Mouse (Mus musculus): ENCODE data around the gene Ccdc34. TPM values are rescaled to one million over a fixed set of nuclear protein-coding genes. Genes with fewer than 3 reads are reported as not detected.

The Ccdc34 gene
- total and polyA plus RNA-seq, 3 experiments: 17.2 to 44.6 (median 22.4) TPM

DNA sequence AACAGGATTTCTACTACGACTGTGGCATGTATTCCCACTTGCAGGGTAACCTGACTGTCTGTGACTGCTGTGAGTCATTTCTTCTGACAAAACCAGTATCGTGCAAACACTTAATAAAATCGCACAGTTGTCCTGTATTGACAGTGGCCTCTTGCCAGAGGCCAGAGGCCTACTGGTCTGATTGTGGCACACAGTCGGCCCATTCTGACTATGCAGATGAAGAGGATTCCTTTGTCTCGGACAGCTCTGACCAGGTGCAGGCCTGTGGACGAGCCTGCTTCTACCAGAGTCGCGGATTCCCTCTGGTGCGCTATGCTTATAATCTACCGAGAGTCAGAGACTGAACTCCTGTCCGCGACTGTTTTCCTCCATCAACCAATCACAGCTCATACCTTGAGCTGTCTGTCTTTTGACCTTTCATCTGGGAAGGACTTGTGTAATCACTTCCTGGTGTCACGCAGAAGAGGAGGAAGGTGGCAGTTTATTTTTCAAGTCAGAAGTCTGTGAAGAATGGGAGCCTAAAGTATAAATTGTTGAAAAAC is 5.4 kb upstream of the Ccdc34 start:
- no peak overlapping the region for H3K4me2 ChIP-seq (ENCODE audit: insufficient read depth, low read depth, poor library complexity, severe bottlenecking)
- no peaks in the 10 kb centered on the region for H3K27me3 ChIP-seq (replicated peaks)
- H3K36me3 ChIP-seq (replicated peaks in 1 of 2; ENCODE audit: control insufficient read depth in 1 of 2, insufficient read depth in 1 of 2, low read length in 1 of 2): peaks cover 0 to 33% of the 10 kb centered on the region in 2 experiments
- TF ChIP-seq ETS1 (conservative IDR thresholded peaks at IDR 0.05; ENCODE audit: low read depth, low read length): no peak
- no peak for TF ChIP-seq NELFE (IDR thresholded peaks at IDR 0.05; ENCODE audit: low read depth, low read length)
- no peak for TF ChIP-seq ZNF384 (IDR thresholded peaks at IDR 0.05; ENCODE audit: low read depth, low read length)
- no peak for TF ChIP-seq SIN3A (IDR thresholded peaks at IDR 0.05; ENCODE audit: low read length)
- TF ChIP-seq MAX (IDR thresholded peaks at IDR 0.05; ENCODE audit: low read length): no peak
- no peak for TF ChIP-seq GABPA (IDR thresholded peaks at IDR 0.05; ENCODE audit: insufficient replicate concordance, low read depth, low read length)
- no peak for TF ChIP-seq USF2 (conservative IDR thresholded peaks at IDR 0.05; ENCODE audit: low read depth, low read length)
- TF ChIP-seq RAD21 (IDR thresholded peaks at IDR 0.05; ENCODE audit: low read depth, low read length): no peak
- TF ChIP-seq ELF1 (IDR thresholded peaks at IDR 0.05; ENCODE audit: low read depth, low read length): no peak
- no peak for TF ChIP-seq PAX5 (IDR thresholded peaks at IDR 0.05; ENCODE audit: low read length)
- TF ChIP-seq KAT2A (IDR thresholded peaks at IDR 0.05; ENCODE audit: insufficient replicate concordance, low read length): no peak
- TF ChIP-seq IRF4 (IDR thresholded peaks at IDR 0.05; ENCODE audit: low read depth, low read length): no peak
- TF ChIP-seq ZC3H11A (IDR thresholded peaks at IDR 0.05; ENCODE audit: low read depth, low read length): no peak
- TF ChIP-seq MAZ (IDR thresholded peaks at IDR 0.05; ENCODE audit: low read depth, low read length): no peak
- no peak for TF ChIP-seq JUND (conservative IDR thresholded peaks at IDR 0.05; ENCODE audit: low read depth, low read length)
- no peak for TF ChIP-seq HCFC1 (IDR thresholded peaks at IDR 0.05; ENCODE audit: low read depth, low read length)
- TF ChIP-seq BHLHE40 (IDR thresholded peaks at IDR 0.05; ENCODE audit: low read depth, low read length): no peak
- no peak for TF ChIP-seq TCF12 (IDR thresholded peaks at IDR 0.05; ENCODE audit: low read depth, low read length)
- dilution Hi-C loops (cut with MboI; ENCODE audit: extremely low pct_ligation_motif_present, extremely low pct_unique_long_range_greater_than_20kb, low sequenced_read_pairs) (no loop called here), in situ Hi-C loops (cut with MboI; ENCODE audit: low pct_ligation_motif_present, low pct_unique_long_range_greater_than_20kb, low sequenced_read_pairs) (no loop called here)
- no peak overlapping the region for H3K27ac ChIP-seq (ENCODE audit: insufficient read depth, low read depth)
- no peak overlapping the region for H3K4me3 ChIP-seq (replicated peaks in 1 of 3; ENCODE audit: low read depth in 2 of 3, low read length in 2 of 3, poor library complexity in 1 of 3)
- no peak for DNase-seq (ENCODE audit: extremely low read depth)
- no peak overlapping the region for H3K9ac ChIP-seq (ENCODE audit: insufficient read depth, low read depth)
- H3K79me2 ChIP-seq (replicated peaks; ENCODE audit: control insufficient read depth, extremely low read depth, insufficient read depth, poor library complexity, severe bottlenecking): no peaks in the 10 kb centered on the region
- H3K9me3 ChIP-seq (replicated peaks; ENCODE audit: low read length): no peaks in the 10 kb centered on the region
- peaks cover 0 to 6% of the 10 kb centered on the region in 2 experiments; a peak in 2 of 4 replicates for H3K4me1 ChIP-seq (ENCODE audit: control insufficient read depth in 1 of 2, insufficient read depth in 2 of 2)

GRCm38 (mm10) chr2:110017087-110017486 is 530 bp upstream of the Ccdc34 start:
- TF ChIP-seq GABPA (IDR thresholded peaks at IDR 0.05; ENCODE audit: insufficient replicate concordance, low read depth, low read length) (no peak), RAD21 (IDR thresholded peaks at IDR 0.05; ENCODE audit: low read depth, low read length) (no peak)

More at GRCm38 (mm10) chr2:110017087-110017486, 530 bp upstream of the Ccdc34 start:
- H3K36me3 ChIP-seq (replicated peaks in 1 of 2; ENCODE audit: control insufficient read depth in 1 of 2, insufficient read depth in 1 of 2, low read length in 1 of 2): peaks cover 6 to 28% of the 10 kb centered on the region in 2 experiments
- peaks cover 5% of the 10 kb centered on the region; the same call in 1 of the 2 replicates for H3K79me2 ChIP-seq (replicated peaks; ENCODE audit: control insufficient read depth, extremely low read depth, insufficient read depth, poor library complexity, severe bottlenecking)
- no peak overlapping the region for H3K27ac ChIP-seq (ENCODE audit: insufficient read depth, low read depth)
- H3K9me3 ChIP-seq (replicated peaks; ENCODE audit: low read length): no peaks in the 10 kb centered on the region
- no peak for DNase-seq (ENCODE audit: extremely low read depth)
- no peaks in the 10 kb centered on the region for H3K27me3 ChIP-seq (replicated peaks)
- peak overlapping the region; percentile 30; the same call in 1 of the 2 replicates for H3K9ac ChIP-seq (ENCODE audit: insufficient read depth, low read depth)
- H3K4me3 ChIP-seq (replicated peaks in 1 of 3; ENCODE audit: low read depth in 2 of 3, low read length in 2 of 3, poor library complexity in 1 of 3): peak overlapping the region; percentile 18 to 87 (median 83)
- dilution Hi-C loops (cut with MboI; ENCODE audit: extremely low pct_ligation_motif_present, extremely low pct_unique_long_range_greater_than_20kb, low sequenced_read_pairs) (no loop called here), in situ Hi-C loops (cut with MboI; ENCODE audit: low pct_ligation_motif_present, low pct_unique_long_range_greater_than_20kb, low sequenced_read_pairs) (no loop called here)
- peak overlapping the region; percentile 77 for H3K4me2 ChIP-seq (ENCODE audit: insufficient read depth, low read depth, poor library complexity, severe bottlenecking)
- H3K4me1 ChIP-seq (ENCODE audit: control insufficient read depth in 1 of 2, insufficient read depth in 2 of 2): peaks cover 7 to 32% of the 10 kb centered on the region in 2 experiments; a peak in 3 of 4 replicates
